Mouse (Mus musculus): ENCODE results near the gene Zfp719.
A peak's percentile ranks its signal among the peaks of the same experiment; 100 is the strongest.

Zfp719 gene

DNA sequence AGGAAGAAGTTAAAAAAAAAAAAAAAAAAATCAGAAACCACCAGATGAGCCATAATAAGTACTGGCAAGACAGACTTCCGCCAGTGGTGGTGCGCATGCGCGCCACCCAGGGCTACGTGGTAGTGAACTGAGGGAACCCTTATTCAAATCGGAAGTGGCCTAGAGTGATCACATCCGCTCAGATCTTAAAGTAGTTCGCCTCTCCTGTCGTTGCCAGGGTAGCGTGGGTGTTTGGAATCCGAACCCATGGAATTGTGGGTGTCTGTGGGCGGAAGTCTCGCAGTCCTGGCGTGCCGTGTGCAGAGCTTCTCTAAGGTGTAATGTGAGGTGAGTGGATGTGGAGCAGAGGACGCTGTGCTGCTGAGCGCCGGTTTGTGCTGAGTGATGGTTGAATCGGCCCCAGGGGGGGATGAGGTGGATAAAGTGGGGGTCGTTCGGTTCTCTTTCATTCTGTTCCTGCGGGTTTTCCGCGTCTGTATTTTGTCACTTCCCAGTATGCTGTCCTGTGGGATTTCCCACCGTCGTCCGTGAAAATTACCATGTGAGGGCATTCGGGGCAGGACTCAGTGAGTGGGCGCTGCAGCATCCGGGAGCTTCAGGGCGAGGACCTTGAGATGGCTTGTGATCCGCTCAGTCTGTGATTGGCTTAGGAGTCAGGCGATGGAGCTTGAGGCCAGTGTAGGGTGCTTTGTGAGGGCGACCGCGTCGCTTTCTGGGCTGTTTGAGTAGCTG, at the start of gene Zfp719:
Gene Zfp719, plus strand, starts transcription at position 171 of the 732 bp plus-strand sequence.
- peak; percentile 98 for DNase-seq (ENCODE audit: low read depth)

- no peak for DNase-seq (ENCODE audit: low read depth)
Observed at GRCm38 (mm10) chr7:43530216-43530785, 49.1 kb upstream of the Zfp719 start.

GRCm38 (mm10) chr7:43532936-43533505, 46.4 kb upstream of the Zfp719 start:
- DNase-seq (ENCODE audit: low read depth): no peak

DNA sequence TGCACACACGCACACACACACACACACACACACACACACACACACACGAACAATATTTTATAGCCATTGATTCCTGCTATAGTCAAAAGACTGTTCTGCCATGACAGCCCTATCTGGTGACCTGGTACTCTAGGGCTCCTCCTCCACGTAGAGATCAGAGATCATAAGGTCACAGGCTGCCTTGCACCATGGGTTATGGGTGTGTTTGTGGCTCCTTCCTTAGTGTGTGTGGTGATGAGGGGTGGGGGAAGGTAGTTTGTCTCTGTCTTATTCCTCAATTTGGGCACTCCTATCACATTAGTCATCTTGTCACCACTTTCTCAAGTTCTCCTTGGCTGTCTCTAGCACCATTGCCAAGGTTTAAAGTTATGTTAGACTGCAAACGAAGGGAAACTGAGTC, 40.9 kb upstream of the Zfp719 start:
- DNase-seq (ENCODE audit: low read depth): no peak

DNA sequence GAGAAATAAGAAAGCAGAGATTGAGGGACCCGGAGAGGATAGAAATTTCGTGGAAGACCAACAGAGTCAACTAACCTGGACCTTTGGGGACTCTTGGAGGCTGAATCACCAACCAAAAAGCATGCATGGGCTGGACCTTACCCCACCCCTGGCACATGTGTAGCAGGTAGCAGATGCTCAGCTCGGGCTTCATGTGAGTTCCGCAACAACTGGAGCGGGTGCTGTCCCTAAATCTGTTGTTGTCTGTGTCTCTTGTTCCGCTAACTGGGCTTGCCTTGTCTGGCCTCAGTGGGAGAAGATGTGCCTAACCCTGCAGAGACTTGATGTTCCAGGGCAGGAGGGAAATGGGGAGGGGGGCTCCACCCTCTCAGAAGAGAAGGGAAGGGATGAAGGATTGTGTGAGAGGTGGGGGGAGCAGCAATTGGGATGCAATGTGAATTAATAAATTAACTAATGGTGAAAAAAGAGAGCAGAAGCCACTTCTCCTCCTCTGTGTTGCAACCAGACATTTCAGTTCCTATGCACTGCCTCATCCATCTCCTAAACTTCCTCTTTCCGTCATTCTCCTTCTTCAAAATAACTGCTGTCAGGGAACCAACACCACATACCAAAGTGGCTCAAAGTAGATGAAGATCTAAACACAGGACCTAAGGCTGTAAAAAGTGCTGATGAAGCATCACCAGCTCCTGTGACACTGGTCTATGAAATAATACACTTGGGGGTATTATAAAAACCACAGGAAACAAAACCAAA, 35.0 kb upstream of the Zfp719 start, which contains the start of gene Cd33:
Gene Cd33, minus strand, starts transcription at position 204 of the 753 bp plus-strand sequence.
- DNase-seq (ENCODE audit: low read depth): no peak

DNA sequence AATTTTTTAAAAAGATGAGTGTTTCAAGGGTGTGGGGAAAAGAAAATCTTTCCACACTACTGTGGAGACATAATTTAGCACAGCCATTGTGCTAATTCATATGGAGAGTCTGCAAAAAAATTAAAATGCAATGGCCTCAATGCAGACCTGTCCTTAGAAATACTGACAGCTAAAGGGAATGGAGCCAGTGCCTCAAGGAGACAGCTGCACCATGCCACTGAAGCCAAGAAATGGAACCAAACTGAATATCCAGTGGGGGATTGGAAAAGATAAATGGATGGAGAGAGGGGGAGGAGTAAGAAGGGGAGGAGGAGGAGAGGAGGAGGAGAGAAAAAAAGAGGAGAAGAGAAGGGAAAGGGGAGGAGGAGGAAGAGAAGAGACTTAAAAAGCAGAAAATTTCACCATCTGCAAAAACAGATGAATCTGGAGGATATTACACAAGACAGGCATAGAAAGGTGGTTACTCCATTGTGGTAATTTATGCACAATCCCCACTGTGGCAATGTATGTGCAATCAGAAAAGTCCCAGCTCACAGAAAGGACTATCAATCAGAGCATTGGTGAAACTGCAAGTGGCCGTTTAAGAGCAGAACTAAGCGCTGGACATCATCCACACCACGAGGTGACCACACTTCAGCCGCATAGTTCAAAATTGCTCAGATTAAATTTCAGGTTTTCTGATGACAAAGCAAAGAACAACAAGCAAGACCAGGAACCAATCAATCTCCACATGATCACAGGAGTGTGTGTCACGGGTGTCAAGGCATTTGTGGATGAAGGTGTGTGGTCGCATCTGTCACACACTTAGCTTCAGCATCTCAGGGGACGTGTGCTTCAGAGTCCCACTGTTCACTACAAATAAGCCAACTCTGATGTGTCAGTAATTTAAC, 33.5 kb upstream of the Zfp719 start:
- no peak for DNase-seq (ENCODE audit: low read depth)

DNA sequence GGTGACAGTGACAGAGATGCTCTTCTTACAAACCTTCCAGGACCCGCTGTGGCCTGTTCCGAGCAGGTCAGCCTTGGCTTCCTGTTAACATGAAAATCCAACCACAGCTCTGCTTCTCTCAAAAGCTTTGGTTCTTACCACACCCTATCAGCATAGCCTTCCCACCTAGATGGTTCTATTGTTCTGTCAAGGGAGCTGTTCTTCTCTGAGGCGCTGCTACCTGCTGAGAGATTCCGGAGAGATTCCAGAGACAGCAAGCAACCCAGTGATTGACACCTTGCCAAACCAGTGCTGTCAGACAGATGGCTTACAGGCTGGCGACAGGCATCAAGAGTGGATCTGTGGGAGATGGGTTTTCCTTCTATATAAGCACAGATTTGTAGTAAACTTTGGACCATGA, 31.7 kb upstream of the Zfp719 start:
- DNase-seq (ENCODE audit: low read depth): no peak

GRCm38 (mm10) chr7:43548206-43548605, 31.2 kb upstream of the Zfp719 start:
- DNase-seq (ENCODE audit: low read depth): no peak

- no peak for DNase-seq (ENCODE audit: low read depth)
Observed at GRCm38 (mm10) chr7:43553153-43553552, 26.3 kb upstream of the Zfp719 start.

DNA sequence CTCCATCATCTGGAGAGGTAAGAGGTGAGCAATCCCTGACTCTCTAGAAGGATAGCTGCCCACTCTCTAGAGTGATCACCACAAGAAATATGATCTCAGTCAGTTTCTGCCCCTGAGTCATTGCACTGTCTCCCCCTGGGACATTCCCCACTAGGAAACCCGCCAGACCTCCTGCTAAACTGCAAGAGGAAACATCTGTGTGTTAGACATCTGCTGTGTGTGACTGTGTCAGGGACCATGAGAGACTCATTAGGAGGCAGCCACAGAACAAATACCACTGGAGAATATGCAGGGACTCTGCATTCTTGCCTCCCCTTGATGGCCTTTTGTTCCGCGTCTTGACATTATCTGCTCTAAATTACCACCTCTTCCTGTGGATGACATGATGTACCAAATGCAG, 24.9 kb upstream of the Zfp719 start:
- no peak for DNase-seq (ENCODE audit: low read depth)

GRCm38 (mm10) chr7:43555351-43555750, 24.1 kb upstream of the Zfp719 start:
- DNase-seq (ENCODE audit: low read depth): no peak

DNA sequence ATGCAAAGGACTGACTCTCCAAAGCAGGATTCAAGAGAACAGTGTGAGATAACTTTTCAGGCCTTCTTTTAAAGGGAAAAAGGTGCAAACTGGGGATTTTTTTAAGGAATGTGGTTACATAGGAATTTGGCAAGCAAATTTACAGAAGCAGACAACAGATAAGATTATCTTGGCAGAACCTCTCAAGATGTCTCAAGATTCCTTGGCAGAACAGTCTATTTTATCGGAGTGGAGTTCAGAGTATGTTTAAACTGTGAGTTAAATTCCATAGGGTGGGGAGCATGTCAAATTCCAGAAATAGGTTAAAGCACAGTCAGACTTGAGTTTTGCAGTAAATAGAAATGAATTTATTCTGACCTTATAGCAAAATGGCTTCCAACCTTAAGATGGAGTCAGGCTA, 22.5 kb upstream of the Zfp719 start:
- no peak for DNase-seq (ENCODE audit: low read depth)

- DNase-seq (ENCODE audit: low read depth): peak; percentile 96
Observed at GRCm38 (mm10) chr7:43562006-43562633, 17.3 kb upstream of the Zfp719 start, which contains the start of gene Zfp658. Gene Zfp658 (plus strand): TSS chr7:43562256.

- peak; percentile 66 for DNase-seq (ENCODE audit: low read depth)
Observed at GRCm38 (mm10) chr7:43562651-43563070, 16.7 kb upstream of the Zfp719 start.

GRCm38 (mm10) chr7:43563300-43563699, 16.1 kb upstream of the Zfp719 start:
- no peak for DNase-seq (ENCODE audit: low read depth)

- DNase-seq (ENCODE audit: low read depth): no peak
Observed at GRCm38 (mm10) chr7:43571216-43571615, 8.2 kb upstream of the Zfp719 start.

DNA sequence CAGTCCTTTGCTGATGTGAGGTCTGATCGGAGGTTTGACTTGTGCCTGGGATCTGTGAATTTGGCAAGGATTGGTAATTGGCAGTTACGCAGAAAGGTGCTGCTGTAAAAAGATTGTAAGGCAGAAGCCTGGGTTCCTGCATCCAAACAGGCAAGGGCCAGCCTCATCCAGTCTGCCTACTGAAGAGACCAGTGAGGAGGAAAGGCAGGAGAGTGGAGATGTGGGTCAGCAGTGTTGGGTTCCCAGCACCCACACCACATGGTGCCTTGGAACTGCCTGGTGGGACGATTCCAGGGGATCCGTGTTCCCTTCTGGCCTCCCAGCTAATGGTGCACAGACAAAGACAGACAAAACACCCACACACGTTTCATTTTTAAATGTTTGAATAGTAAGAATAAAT, 1.1 kb downstream of the Zfp719 start:
- no peak for DNase-seq (ENCODE audit: low read depth)

- DNase-seq (ENCODE audit: low read depth): peak; percentile 29
Observed at GRCm38 (mm10) chr7:43584790-43585189, 5.4 kb downstream of the Zfp719 start.

DNA sequence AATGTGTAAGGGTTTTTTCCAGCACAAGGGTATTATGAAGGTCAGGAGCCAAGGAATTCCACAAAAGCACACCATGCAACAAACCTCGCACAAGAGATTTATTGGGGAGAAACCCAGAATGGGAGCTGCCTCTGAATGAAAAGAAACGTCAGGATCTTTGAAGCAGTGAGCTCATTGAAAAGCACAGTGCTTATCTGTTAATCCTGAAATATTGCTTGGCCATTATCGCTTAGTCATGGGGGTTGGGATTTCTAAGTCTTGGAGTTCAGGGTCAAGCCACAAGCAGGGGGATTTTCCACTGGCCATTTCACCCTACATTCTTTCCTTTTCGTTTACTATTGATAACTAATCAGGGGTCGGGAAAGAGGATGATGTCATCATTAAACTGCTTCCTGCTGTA, 22.5 kb downstream of the Zfp719 start:
- no peak for DNase-seq (ENCODE audit: low read depth)

DNA sequence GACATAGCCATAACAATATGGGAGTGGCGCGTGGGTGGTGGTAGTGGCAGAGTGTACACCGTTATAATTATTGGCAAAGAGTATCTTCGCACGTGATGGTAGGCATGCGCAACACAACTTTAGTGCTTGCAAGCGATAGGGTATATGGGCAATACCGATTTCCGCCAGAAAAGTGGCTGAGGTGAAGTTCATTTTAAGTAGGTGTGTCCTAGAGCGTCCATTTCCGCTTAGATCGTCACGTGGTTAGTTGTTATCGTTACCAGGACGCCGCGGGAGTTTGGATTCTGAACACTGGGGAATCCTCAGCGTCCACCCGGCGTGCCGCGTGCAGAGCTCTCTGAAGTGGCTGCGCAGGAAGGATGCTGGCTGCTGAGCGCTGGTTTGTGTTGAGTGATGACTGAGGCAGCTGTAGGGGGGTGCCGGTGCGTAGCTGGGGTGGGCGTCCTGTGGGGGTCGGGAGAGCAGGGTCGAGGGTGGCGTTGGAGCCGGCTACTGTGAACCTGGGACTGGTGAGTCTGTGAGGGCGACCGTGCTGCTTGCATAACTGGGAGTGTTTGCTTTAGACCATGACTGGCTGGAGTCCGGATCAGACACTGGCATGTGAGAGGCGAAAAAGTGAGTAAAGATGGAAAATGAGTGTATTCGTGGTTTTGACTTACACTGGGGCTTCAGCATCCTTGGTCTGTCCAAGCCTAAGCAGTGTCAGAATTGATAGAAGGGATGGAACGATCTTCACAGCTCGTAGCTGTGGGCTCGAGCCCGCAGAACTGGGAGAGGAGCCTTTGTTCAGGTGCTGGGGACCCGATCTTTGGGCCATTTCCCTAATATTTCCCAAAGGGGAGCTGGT, 27.7 kb downstream of the Zfp719 start, which contains the start of gene Zfp819:
Gene Zfp819, plus strand, starts transcription at position 274 of the 847 bp plus-strand sequence.
- DNase-seq (ENCODE audit: low read depth): peak; percentile 70
